Mouse (Mus musculus): Measurements from ENCODE around the gene Zfp652.
"Not testable (repeated sequence)": the region's sequence is repeated elsewhere in the genome, so short reads cannot be mapped to it uniquely, and the experiment has no call there.

The Zfp652 gene

GRCm38 (mm10) chr11:95712563-95713224, at the start of gene Zfp652:
Gene Zfp652, plus strand, starts transcription at chr11:95712673.
- peak; percentile 77 to 89 for DNase-seq (ENCODE audit: low spot score in 2 of 2)

DNA sequence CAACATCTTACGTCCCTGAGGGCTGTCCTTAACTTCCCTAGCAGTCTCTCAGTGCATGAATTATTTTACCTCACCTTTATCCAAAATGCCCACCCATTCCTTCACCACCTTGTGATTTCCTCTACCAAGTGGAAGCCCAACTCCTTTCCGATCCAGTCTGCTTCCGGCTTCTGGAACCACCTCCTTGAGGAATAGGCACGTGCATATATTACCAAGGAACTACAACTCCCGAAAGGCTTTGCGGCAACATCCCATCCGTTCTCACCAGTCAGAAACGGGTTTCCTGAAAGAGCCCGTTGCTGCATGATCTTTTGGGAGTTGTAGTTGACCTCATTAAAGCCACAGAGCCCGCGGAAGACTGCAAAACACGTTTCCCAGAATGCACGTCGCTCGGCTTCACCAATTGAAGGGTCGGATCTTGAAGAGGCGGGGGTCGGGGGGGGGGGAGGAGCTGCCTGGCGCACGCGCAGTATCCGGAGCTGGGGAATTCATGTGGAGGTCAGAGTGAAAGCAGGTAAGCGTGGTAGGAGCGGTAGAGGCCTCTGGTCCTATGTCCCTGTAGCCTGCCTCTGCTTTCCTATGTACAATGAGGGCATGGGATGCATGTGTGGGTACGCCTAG, 45.8 kb upstream of the Zfp652 start, which contains the start of gene Phb:
Gene Phb (plus strand): TSS at position 429 of the 621 bp plus-strand sequence.
- DNase-seq (ENCODE audit: low spot score in 2 of 2) = peak; percentile 90 to 92

- peak; percentile 18 to 45 for DNase-seq (ENCODE audit: low spot score in 2 of 2)
Observed at GRCm38 (mm10) chr11:95667177-95667576, 45.3 kb upstream of the Zfp652 start.

DNA sequence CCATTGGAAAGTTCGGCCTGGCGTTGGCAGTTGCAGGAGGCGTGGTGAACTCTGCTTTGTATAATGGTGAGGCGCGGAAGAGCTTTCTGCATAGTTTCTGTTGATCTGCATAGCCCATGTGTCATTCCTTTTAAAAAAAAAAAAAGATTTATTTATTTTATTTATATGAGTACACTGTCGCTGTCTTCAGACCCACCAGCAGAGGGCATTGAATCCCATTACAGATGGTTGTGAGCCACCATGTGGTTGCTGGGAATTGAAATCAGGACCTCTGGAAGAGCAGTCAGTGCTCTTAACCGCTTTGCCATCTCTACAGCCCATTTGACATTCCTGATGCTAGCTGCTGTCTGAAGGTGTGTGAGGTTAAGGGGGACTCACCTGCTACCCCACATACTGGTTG, 44.4 kb upstream of the Zfp652 start:
- DNase-seq (ENCODE audit: low spot score in 2 of 2) = not testable (repeated sequence)

DNA sequence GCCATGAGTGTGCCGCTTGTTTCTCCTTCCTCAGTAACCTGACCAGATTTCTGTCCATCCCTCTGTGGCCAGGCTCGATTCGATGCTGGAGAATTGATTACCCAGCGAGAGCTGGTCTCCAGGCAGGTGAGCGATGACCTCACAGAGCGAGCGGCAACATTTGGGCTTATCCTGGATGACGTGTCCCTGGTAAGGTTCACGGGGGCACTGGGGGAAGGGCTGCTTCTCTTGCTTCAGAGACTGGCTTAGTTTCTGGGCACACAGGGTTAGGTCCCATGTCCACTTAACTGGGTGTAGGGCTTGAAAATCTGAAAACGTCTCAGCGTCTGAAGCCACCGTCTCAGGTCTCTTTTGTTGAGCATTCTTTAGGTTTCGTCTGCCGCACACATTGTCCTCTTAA, 37.0 kb upstream of the Zfp652 start:
- DNase-seq (ENCODE audit: low spot score in 2 of 2) = no peak

- DNase-seq (ENCODE audit: low spot score in 2 of 2) = peak in 1 of 2 experiments; percentile 30
Observed at GRCm38 (mm10) chr11:95676307-95676706, 36.2 kb upstream of the Zfp652 start.

- DNase-seq (ENCODE audit: low spot score in 2 of 2) = no peak
Observed at GRCm38 (mm10) chr11:95677925-95678701, 34.4 kb upstream of the Zfp652 start.

DNA sequence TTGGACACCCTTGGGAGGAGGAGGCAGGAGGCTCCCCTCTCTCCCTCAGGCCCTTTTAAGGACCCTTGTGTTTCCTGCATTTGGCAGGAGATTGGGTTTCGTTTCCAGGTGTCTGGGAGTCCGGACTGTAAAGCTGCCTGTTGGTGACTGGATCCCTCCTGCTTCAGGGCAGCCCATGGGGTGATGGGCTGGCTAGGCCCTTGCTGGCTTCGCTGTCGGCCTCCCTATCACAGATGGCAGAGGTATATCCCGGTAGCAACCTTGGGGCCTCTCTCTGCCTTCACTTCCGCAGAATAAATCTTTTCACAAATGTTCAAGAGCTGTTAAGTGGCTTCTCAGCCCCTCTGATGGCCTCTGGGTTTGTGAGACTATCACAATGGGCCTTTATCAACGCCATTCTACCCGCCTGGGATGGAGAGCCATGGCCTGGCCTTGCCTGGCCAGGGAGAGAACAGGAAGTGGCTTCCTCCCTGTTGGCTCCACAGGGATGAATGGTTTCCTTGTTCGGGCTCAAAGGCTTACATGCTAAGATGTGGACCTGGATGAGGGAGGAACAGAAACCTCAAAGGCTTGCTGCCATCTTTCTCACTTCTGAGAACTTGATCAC, 30.4 kb upstream of the Zfp652 start:
- no peak for DNase-seq (ENCODE audit: low spot score in 2 of 2)

DNA sequence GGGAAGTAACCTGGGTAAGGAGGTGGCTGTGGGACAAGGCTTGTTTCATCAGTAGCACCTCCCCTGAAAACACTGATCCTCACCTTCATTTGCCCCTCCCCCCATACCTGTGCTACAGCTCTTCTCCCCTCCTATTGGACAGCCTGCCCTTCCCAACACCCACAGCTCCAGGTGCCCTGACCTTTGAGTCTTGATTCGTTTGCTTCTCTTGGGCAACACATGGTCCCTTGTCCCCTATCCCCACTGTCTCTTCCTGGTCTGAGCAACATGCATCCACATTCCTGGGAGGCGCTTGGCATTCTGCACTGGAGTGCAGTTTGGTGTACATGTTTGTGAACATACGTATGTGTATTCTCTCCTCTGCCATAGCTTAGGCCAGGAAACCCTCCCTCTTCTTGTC, 29.5 kb upstream of the Zfp652 start:
- no peak for DNase-seq (ENCODE audit: low spot score in 2 of 2)

DNA sequence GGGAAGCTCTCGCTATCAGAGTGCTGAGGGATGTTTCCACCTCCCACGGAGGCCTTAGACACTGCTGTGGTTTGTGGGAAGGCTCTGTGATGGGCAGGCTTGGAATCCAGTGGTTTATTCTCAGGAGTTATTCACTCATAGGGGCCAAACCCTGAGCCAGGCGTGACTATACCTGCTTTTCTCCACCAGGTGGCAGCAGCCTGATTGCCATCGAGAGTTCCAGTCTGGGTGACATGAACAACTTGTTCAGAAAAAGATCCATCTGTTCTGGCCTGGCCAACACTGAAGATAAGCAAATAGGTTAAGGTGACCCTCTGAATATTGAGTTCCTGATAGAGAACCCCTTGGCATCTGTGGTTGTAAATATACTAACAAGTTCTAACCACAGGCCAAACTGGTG, 26.4 kb upstream of the Zfp652 start:
- peak; percentile 58 to 76 for DNase-seq (ENCODE audit: low spot score in 2 of 2)

DNA sequence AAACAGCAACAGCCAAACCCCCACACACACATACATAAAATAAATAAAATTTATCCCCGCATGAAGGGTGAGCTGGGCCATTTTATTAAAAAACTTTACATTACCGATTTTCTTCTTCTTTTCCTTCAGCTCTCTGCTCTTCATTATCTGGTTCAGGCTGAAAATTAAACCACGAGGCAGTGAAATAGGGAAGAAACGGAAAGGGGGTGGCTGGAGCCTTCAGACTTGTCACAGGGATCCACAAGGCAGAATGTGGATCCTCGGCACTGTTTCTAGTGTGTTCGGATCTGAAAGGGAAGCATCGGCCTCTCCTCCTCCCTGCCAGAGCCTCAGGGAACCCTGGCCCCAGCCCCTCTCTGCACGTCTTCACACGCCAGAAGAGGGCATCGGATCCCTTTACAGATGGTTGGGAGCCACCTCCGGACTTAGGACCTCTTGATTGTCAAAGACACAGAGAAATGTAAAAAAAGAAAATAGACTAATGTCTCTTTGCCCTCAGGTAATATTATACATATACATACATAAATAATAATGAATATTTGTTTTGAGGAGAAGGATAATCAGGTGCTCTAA, 25.3 kb upstream of the Zfp652 start:
- no peak for DNase-seq (ENCODE audit: low spot score in 2 of 2)

- DNase-seq (ENCODE audit: low spot score in 2 of 2) = peak; percentile 30 to 43
Observed at GRCm38 (mm10) chr11:95688515-95688914, 24.0 kb upstream of the Zfp652 start.

GRCm38 (mm10) chr11:95688981-95689380, 23.5 kb upstream of the Zfp652 start:
- DNase-seq (ENCODE audit: low spot score in 2 of 2) = peak; percentile 28 to 52

DNA sequence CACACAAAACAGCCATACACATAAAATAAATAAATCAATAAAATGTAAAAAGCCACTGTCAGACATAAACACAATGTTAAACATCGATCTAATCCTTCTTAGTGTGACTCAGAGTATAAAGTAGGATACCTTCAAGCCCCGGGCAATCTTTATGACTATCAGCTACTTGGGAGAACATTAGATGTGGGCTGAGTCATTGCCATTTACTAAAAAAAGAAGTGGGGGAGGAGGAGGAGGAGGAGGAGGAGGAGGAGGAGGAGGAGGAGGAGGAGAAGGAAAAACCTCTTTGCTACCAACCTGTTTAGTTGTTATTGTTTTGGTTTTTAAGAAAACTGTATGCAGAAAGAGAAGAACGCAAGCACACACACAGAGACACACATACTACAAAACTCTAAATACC, 22.9 kb upstream of the Zfp652 start:
- no peak for DNase-seq (ENCODE audit: low spot score in 2 of 2)

DNA sequence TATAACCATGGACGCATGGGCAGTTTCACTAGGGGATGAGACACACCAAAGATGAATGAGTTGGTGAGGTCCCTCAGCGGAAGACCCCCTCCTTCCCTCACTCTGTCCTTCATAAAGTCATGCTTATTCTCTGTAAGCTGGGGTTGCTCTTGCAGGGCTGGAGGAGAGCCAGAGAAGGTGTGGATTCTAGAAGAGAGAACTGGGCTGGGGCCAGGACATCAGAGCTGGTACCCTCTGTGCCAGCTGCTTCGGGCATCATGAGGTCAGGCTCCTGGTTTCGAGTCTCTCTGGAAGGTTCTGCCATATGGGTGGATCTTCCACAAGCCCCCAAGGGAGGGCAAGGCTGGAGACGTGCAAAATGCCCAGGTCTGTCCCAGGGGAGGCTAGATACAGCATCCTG, 13.9 kb upstream of the Zfp652 start:
- DNase-seq (ENCODE audit: low spot score in 2 of 2) = no peak

DNA sequence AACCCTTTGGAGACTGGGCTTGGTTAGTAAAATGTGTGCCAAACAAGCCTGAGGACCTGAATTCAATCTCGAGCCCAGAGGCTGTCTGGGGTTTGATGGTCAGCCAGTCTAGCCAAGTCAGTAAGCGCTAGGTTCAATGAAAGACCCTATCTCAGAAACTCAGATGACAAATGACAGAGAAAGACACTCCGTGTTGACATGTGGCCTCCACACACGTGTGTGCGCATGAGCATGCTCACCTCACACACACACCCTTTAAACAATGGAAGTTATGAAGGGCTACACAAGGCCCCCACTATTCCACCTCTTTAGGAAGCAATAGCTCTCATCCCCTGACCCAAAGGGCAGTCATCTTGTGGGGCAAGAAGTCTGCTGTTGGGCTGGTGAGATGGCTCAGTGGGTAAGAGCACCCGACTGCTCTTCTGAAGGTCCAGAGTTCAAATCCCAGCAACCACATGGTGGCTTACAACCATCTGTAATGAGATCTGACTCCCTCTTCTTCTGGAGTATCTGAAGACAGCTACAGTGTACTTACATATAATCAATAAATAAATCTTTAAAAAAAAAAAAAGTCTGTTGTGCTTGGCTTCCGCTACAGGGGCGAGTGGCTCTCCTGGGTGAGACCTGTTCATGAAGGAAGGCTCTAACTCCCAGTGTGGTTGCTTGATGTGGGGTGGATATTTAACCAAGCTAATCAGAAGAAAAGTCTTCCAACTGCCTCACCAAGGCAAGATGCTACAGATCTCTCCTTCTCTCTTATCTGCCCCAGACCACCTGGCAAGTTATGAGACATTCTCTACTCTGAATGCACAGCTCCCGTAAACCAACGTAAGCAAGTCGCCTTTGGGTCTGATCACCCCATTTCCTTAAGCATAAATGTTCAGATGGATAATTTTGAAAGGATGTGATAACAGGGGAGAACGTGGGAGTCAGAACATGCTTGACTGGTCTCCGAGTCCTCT, 11.4 kb upstream of the Zfp652 start:
- no peak for DNase-seq (ENCODE audit: low spot score in 2 of 2)

DNA sequence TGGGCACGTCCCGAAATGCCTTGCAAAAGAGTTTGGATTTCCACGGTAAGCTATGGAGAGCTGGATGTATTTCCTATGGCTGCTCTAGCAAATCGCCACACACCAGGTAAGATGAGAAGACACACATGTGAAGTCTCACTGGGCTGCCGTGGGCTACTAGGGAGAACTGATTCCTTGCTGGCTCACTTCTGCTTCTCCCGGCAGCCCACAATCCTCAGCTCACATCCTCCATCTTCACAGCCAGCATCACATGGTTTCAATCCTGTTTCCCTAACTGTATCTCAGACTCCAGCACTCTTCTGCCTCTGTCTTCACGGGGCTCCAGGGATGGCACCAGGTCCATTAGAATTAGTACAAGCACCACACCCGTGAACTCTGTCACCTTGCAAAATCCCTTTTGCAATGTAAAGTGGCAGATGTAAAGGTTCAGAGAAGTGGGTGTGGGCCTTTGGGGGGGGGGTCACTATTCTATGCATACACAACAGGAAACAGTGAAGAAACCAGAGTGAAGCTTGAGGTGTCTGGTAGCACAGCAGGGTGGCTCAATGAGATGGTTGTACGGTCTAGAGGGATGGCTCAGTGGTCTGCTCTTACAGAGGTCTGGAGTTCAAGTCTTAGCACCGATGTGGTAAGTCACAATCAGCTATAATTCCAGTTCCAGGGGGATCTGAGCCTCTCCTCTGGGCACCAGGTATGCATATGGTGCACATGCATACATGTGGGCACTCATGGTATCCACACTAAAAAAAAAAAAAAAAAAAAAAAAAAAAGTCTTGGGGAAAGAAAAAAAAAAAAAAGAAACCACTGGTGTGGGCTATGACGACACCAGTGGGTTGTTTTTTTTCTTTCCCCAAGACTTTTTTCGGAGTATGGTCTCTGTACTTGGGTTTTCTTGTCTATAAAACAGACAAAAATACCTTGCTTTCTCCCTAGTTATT, 8.2 kb upstream of the Zfp652 start:
- no peak for DNase-seq (ENCODE audit: low spot score in 2 of 2)

DNA sequence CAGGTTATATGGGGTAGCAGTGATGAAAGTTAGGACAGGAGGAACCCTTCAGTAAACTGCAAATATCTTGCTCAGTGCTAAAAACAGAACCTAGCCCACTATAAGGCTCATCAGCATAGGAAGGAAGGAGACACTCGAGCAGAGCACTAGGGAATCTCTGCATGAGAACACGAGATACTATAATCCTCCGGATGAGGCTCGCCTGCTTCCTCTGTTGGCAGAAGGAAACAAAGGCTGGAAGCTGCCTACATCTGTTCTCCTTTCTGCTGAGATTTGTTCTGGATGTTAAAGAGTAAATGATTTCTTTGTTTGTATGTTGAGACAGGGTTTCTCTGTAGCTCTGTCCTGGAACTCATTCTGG, 7.5 kb upstream of the Zfp652 start:
- DNase-seq (ENCODE audit: low spot score in 2 of 2) = no peak

- DNase-seq (ENCODE audit: low spot score in 2 of 2) = no peak
Observed at GRCm38 (mm10) chr11:95709534-95710040, 2.9 kb upstream of the Zfp652 start.

DNA sequence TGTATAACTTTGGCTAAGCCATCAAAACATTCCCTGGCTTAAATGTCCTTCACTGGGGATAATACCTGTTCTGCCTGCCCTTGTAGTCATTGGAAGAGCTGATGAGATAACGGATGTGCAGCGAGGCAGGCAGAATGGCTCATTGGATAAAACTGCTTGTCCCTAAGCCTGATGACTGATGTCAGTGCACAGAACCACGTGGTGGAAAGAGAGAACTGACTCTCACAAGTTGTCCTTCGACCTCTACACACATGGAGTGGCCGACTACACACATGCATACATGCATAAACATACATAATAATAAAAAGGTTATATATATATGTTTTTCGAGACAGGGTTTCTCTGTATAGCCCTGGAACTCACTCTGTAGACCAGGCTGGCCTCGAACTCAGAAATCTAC, 2.0 kb upstream of the Zfp652 start:
- DNase-seq (ENCODE audit: low spot score in 2 of 2) = no peak

Data from urinary bladder, postnatal 36 days (tissue).